Mouse (Mus musculus): ENCODE results near the gene Lrrn3.

GRCm38 (mm10) chr12:41409431-41409830, 76.8 kb downstream of the Lrrn3 start:
- no peak for TF ChIP-seq CTCF (IDR thresholded peaks at IDR 0.05)
- TF ChIP-seq EP300 (IDR thresholded peaks at IDR 0.05): no peak

All from lung, postnatal 0 days (tissue).